Mouse (Mus musculus): ENCODE data around the gene Negr1. TPM values are rescaled to one million over a fixed set of nuclear protein-coding genes. Genes with fewer than 3 reads are reported as not detected.

The Negr1 gene
- polyA plus RNA-seq (2012), result 0.05 and 0.17 TPM in 2 replicates

DNA sequence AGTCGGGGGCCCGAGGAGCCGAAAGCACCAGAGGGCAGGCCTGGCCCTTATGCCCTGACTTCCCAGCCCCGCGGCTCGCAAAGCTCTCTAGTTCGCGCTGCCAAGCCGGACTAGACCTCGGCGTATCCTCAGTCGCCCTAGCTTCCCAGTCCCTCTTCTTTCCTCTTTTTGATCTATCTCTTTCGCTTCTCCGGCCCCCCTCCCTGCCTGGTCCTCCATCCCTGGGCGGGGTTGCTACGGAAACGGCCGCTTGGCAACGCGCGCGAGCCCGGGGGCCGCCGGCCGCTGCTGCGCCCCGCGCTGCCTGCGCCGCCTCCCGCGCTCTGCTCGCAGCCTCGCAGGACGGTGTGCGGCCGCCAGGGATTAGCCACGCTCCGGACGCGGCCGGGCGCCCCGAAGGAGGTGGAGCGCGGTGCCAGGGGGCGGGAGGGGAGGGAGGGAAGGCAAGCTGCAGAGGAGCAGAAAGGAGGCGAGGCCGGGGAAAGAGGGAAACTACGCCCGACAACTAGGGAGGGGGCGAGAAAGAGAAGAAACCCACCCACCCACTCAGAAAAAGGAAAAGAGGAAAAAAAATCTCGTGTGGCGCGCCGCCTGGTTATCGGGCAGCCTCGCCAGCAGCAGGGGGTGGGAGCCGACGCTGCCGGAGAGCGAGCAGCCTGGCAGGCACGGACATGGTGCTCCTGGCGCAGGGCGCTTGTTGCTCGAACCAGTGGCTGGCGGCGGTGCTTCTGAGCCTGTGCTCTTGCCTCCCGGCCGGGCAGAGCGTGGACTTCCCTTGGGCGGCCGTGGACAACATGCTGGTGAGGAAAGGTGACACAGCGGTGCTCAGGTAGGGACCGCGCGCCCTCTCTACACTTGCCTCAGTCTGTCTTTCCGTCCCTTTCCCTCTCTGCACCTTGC is at the start of gene Negr1:
TSS of gene Negr1 (plus strand) at position 271 of the 900 bp plus-strand sequence.

